Mouse (Mus musculus) intestine, postnatal 0 days (tissue): Measurements from ENCODE around the gene Lrrc8e. TPM values are rescaled to one million over a fixed set of nuclear protein-coding genes. Genes with fewer than 3 reads are reported as not detected.

Experiments used
- ATAC-seq: fragments of 200-750 bp; cut with Nextera tagmentation; 2 replicates; pipeline ENCODE4 v1.8.0; 2017; ENCODE audit warnings: mild to moderate bottlenecking, moderate TSS enrichment, moderate library complexity
- H3K27ac ChIP-seq: fragments of 300-500 bp; sonication (generic); 2 replicates; pipeline ENCODE4 v1.5.1; 2014; ENCODE audit warnings: mild to moderate bottlenecking, low read depth, low read length, moderate library complexity
- H3K27me3 ChIP-seq: fragments of 300-500 bp; sonication (generic); replicated peaks from 2 replicates; pipeline ENCODE4 v1.6.1; 2014; ENCODE audit warnings: low read length, mixed read lengths; ENCODE audit not compliant: control insufficient read depth, insufficient read depth
- H3K36me3 ChIP-seq: fragments of 300-500 bp; sonication (generic); 2 replicates; pipeline ENCODE4 v1.6.1; 2014; ENCODE audit warnings: mild to moderate bottlenecking, moderate library complexity; ENCODE audit not compliant: control insufficient read depth, insufficient read depth
- H3K4me1 ChIP-seq: fragments of 300-500 bp; sonication (generic); replicated peaks from 2 replicates; pipeline ENCODE4 v1.6.1; 2014; ENCODE audit warnings: antibody characterized with exemption, low read length, mixed read lengths; ENCODE audit not compliant: control insufficient read depth, insufficient read depth
- H3K4me2 ChIP-seq: fragments of 300-500 bp; sonication (generic); replicated peaks from 2 replicates; pipeline ENCODE4 v1.6.1; 2014; ENCODE audit warnings: low read depth, mild to moderate bottlenecking, moderate library complexity
- H3K4me3 ChIP-seq: fragments of 300-500 bp; sonication (generic); 2 replicates; pipeline ENCODE4 v1.5.1; 2014; ENCODE audit warnings: low read depth, low read length
- H3K9ac ChIP-seq: fragments of 300-500 bp; sonication (generic); 2 replicates; pipeline ENCODE4 v1.6.1; 2014; ENCODE audit warnings: mild to moderate bottlenecking, low read depth, low read length
- H3K9me3 ChIP-seq: fragments of 300-500 bp; sonication (generic); 2 replicates; pipeline ENCODE4 v1.6.1; 2016; ENCODE audit warnings: mixed run types; ENCODE audit not compliant: control insufficient read depth
- CTCF ChIP-seq: sonication (generic); IDR thresholded peaks from 2 replicates; pipeline ENCODE4 v1.5.1; 2016; ENCODE audit warnings: low read depth, mild to moderate bottlenecking, control low read depth, antibody characterized with exemption, moderate library complexity
- WGBS: fragments of 180-500 bp; shearing (Covaris S2); extraction: QIAGEN DNeasy Blood & Tissue Kit; methylation state at CpG from one replicate; pipeline ENCODE4 v1.1.7; 2014; 5-methylcytosine and 5-hydroxymethylcytosine counted together
- polyA plus RNA-seq: library from polyadenylated mRNA; unstranded; fragments of >200 nt; fragmentation: Nextera tagmentation; extraction: Ambion mirVana; gene quantifications from 2 replicates; pipeline ENCODE4 v1.2.1, GENCODE M21; 2015

The Lrrc8e gene
- polyA plus RNA-seq, 1 experiment from 2014 or later: 3.3 TPM

GRCm38 (mm10) chr8:4245061-4245460 lies 18.4 kb downstream of the Lrrc8e start:
- Histone ChIP-seq H3K9ac (no peak overlapping the region), H3K9me3 (no peaks in the 10 kb centered on the region), H3K4me3 (no peak overlapping the region), H3K27ac (no peak overlapping the region), H3K4me2 (no peak overlapping the region), H3K27me3 (no peaks in the 10 kb centered on the region), H3K36me3 (peaks cover 63% of the 10 kb centered on the region), H3K4me1 (peaks cover 2% of the 10 kb centered on the region; the same call in 1 of the 2 replicates)
- 96% methylated on average over 5 of the region's 5 CpGs for WGBS
- no peak for TF ChIP-seq CTCF
- no peak for ATAC-seq

GRCm38 (mm10) chr8:4245737-4246136 lies 19.1 kb downstream of the Lrrc8e start:
- no peaks in the 10 kb centered on the region for H3K4me1 ChIP-seq
- no peak for ATAC-seq
- no peaks in the 10 kb centered on the region for H3K9me3 ChIP-seq
- 88% methylated on average over 12 of the region's 13 CpGs for WGBS
- no peak for TF ChIP-seq CTCF
- H3K27ac ChIP-seq: no peak overlapping the region
- H3K36me3 ChIP-seq: peaks cover 60% of the 10 kb centered on the region
- H3K4me2 ChIP-seq: no peak overlapping the region
- no peak overlapping the region; the same call in 1 of the 2 replicates for H3K9ac ChIP-seq
- H3K4me3 ChIP-seq: no peak overlapping the region
- no peaks in the 10 kb centered on the region for H3K27me3 ChIP-seq

- Histone ChIP-seq H3K36me3 (peaks cover 60% of the 10 kb centered on the region), H3K27me3 (no peaks in the 10 kb centered on the region), H3K4me3 (no peak overlapping the region), H3K9ac (no peak overlapping the region), H3K4me1 (no peaks in the 10 kb centered on the region), H3K4me2 (no peak overlapping the region), H3K9me3 (no peaks in the 10 kb centered on the region), H3K27ac (no peak overlapping the region; the same call in 1 of the 2 replicates)
- WGBS: 82% methylated on average over 8 of the region's 8 CpGs
- ATAC-seq: no peak
- no peak for TF ChIP-seq CTCF
Measured at GRCm38 (mm10) chr8:4247241-4247640, 20.6 kb downstream of the Lrrc8e start.

- H3K4me1 ChIP-seq: no peaks in the 10 kb centered on the region
- H3K9me3 ChIP-seq: no peaks in the 10 kb centered on the region
- no peaks in the 10 kb centered on the region for H3K27me3 ChIP-seq
- no peak for TF ChIP-seq CTCF
- H3K4me2 ChIP-seq: no peak within 1 kb of the TSS
- H3K27ac ChIP-seq: no peak within 1 kb of the TSS; the same call in 1 of the 2 replicates
- no peak within 1 kb of the TSS for H3K9ac ChIP-seq
- 81% methylated on average over 15 of the region's 15 CpGs for WGBS
- H3K4me3 ChIP-seq: no peak within 1 kb of the TSS
- H3K36me3 ChIP-seq: peaks cover 54% of the 10 kb centered on the region
- ATAC-seq: no peak
Measured at GRCm38 (mm10) chr8:4247951-4248540, 21.4 kb downstream of the Lrrc8e start, which contains the start of gene Tgfbr3l. TSS of gene Tgfbr3l (plus strand) at chr8:4248214.

GRCm38 (mm10) chr8:4249213-4249612 lies 22.6 kb downstream of the Lrrc8e start:
- Histone ChIP-seq H3K4me2 (no peak overlapping the region), H3K9ac (no peak overlapping the region), H3K4me1 (no peaks in the 10 kb centered on the region), H3K9me3 (no peaks in the 10 kb centered on the region), H3K27me3 (no peaks in the 10 kb centered on the region), H3K27ac (no peak overlapping the region), H3K4me3 (no peak overlapping the region), H3K36me3 (peaks cover 43% of the 10 kb centered on the region)
- 39% methylated on average over 28 of the region's 29 CpGs for WGBS
- no peak for TF ChIP-seq CTCF
- ATAC-seq: no peak

GRCm38 (mm10) chr8:4250306-4250970 lies 23.8 kb downstream of the Lrrc8e start:
- Histone ChIP-seq H3K9me3 (no peaks in the 10 kb centered on the region), H3K4me1 (no peaks in the 10 kb centered on the region), H3K9ac (no peak overlapping the region), H3K4me3 (no peak overlapping the region), H3K4me2 (no peak overlapping the region), H3K36me3 (peaks cover 41% of the 10 kb centered on the region), H3K27me3 (no peaks in the 10 kb centered on the region), H3K27ac (no peak overlapping the region)
- peak; percentile 20 for ATAC-seq
- peak; percentile 91 for TF ChIP-seq CTCF
- 42% methylated on average over 26 of the region's 26 CpGs for WGBS
